Mouse (Mus musculus): ENCODE results near the gene Serhl.

DNA sequence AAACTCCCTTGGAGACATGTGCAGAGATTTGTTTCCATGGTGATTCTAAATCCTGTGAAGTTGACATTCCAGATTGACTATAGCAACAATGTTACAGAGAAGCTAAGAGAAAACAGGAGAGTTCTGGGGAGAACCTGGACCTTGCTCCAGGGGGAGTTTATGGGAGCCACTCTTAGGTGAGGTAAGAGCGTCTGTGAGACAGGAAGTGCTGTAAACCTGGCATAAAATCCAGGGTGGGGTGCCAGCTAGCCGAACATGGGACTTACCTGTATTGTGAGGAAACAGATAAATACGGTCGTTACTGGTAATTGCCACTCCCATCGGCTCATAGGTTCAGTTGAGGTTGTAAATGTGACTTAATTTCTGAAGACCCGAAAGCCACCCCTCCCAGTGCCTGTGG is 17.1 kb downstream of the Serhl start:
- TF ChIP-seq CTCF (IDR thresholded peaks at IDR 0.05; ENCODE audit: extremely low read depth, insufficient read depth, low read length) (no peak), POLR2A (IDR thresholded peaks at IDR 0.05; ENCODE audit: extremely low read depth, insufficient read depth, low read length) (no peak)

Measured in cortical plate, adult 2 months (tissue).